Mouse (Mus musculus): ENCODE measurements at regions not wholly inside any gene's neighbourhood (a gene's known extent, or its start where the extent isn't known, plus 50 kb on each side); places are given as distances from the start of the nearest gene placed in this dataset.
"Not testable (repeated sequence)": the region's sequence is repeated elsewhere in the genome, so short reads cannot be mapped to it uniquely, and the experiment has no call there.

DNA sequence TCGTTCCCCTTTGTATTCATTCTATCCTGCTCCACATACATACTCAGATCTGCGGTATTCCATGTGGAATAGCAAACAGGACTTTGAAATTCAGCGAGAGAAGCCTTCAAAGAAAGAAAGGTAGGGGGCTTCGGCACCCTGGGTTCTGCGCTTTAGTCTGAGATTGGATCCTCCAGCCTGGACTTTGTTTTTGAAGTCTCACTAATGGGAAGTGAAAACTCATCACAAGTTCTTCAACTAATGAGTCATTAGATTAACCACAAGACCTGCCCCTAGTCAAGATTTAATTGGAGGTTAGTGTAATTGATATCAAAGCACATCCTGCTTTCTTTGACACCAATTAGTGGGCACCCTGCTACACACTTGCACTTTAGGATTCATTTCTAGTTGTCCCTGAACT is 492.5 kb upstream of the Zfp960 start:
- no peak for DNase-seq (ENCODE audit: low spot score)

DNA sequence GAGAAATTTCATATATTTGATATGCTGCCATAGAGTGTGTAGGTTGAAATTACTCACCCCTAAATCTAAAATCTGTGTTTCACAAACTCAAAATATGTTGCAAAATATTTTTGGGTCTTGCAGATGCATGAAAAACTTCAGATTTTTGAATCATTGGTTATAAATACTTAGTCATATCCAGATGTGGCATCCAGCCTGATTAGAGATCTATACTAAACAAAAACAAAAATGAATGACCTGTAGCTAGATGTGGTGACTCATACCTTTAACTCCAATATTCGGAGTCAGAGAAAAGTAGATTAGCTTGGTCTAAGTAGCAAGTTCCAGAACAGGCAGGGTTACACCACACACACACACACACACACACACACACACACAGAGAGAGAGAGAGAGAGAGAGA is 475.1 kb upstream of the Zfp960 start:
- DNase-seq (ENCODE audit: low spot score) = no peak

DNA sequence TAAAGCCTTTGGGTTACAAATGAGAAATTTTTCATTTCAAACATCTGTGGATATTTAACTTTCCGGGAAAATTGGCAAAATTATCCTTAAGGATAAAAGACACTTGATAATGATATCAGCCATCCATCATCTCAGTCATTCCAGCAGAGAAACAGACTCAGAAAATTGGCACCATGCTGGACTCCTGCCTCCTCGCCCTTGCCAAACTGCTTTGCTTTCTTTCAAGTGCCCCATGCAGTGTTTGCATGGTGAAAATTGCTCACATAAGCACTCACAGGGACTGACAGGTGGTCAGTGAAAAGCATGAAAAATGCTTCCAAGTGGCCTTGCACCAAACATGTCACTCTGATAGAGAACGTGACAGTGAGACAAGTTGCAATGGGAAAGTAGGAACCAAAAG is 464.2 kb upstream of the Zfp960 start:
- no peak for DNase-seq (ENCODE audit: low spot score)

DNA sequence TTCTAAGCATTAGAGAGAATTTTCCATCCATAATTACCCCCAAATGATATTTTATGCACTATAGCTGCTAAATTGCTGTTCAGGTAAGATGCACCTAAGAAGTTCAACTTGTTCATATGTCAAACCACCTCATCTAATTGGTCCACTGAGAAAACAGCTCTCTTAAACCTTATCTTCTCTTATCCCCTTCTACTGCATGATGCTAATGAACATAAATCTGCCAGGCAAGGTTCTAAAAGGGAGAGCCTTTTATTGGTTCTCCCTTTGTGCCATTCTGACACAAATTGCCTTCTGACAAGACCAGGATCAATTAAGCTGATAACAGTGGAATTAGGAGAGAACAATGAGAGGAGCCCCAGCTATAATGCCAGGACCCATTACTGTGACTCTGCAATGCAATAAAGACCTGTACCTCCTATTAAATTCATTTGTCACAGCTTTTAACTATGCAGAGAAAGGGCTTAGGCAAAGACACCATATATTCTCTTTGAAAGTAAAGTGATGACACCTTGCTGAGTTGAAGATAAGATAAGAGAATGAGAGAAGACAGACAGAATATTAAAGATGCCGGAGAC is 451.4 kb upstream of the Zfp960 start:
- DNase-seq (ENCODE audit: low spot score) = no peak

DNA sequence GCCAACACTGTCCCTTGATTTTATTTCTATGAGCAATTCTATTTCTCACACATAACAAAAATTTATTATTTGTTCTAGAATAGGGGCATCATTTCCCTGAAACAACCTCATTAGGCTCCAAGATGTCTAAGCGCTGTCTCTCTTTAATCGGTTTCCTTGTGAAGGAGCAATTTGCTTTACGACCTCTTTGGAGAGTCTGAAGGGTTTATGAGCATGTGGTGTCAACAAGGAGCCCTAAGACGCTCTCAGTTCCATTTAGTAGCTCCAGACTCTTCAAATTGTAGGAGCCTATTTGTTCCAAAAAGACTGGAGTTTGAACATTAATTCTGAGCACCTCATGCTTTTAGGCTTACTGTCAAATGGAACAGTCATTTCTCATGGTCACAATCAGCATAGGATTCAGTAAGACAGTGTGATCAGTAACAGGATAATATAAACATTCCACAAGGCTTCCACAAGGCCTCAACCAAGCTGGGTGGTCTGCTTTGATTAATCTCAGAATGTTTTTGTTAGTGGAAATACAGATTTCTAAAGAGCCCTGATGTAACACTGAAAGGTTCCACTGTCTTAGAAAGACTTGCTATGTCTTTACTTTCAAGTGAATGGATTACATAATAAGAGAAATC is 441.9 kb upstream of the Zfp960 start:
- no peak for DNase-seq (ENCODE audit: low spot score)

DNA sequence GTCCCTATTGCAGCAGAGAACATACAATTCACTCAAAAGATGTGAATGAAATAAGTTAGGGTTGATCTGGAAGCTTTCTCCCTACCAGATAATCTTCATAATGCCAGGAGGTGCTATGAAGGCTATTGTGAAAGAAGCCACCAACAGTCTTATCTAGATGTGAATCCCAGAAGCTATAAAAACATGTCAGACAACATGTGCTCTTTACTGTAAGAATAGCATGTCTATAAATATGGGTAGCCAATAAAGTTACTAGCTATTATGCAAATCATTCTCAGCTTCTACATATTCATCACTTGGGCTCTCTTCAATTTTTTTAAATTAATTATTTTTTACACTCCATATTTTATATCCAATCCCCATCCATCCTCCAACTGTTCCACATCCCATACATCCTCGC is 434.1 kb upstream of the Zfp960 start:
- DNase-seq (ENCODE audit: low spot score) = no peak

DNA sequence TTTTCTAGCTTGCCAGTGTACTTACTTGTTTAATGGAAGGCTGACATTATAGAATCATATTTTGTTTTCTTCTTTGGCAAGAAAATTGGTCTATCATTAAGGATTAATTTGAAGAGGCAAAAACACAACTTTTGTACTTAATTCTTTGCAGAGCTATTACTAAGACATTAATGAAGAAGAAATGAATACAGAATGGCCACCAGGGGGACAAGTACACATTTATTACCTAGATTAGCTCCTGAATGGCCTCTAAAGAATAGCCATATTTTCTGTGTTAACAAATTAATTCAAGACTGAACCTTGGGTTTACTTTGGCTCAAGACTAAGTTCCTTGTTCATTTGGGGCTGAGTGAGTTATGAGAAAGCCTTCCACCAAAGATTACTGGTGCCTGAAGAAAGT is 430.5 kb upstream of the Zfp960 start:
- DNase-seq (ENCODE audit: low spot score) = no peak

DNA sequence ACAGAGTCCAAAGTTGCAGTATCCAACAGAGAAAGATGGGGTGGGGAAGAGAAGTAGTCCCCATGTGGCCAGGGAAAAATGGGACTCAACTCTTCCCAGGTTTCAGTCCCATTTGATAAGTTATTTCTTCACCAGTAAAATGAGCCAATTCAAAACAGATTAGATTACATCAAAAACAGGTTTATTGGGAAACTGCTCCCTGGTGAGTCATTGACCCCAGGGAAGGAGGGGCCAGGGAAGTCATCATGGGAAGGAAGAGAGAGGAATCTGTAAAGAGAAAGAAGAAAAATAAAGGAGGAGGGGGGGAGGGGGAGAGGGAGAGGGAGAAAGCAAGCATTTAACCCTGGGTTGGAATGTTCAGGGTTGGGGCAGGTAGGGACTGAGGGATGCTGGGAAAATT is 426.4 kb upstream of the Zfp960 start:
- no peak for DNase-seq (ENCODE audit: low spot score)

DNA sequence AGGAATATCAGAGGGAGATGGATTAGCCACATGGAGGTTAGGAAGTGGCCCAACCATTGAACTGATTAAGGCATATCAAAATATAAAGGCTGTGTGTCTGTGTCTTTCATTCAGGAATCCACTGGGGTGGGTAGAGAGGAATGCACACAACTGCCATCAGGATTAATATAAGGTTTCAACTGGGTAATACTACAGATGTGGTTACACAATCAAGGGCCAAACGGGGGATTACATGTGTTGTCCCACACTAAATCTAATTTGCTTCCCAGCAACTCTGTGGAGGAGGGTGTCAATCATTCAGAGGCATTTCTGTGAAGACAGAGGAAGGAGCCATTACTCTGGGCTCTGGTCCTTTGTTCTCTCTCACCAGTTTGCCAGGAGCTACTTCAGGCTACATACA is 416.0 kb upstream of the Zfp960 start:
- no peak for DNase-seq (ENCODE audit: low spot score)

DNA sequence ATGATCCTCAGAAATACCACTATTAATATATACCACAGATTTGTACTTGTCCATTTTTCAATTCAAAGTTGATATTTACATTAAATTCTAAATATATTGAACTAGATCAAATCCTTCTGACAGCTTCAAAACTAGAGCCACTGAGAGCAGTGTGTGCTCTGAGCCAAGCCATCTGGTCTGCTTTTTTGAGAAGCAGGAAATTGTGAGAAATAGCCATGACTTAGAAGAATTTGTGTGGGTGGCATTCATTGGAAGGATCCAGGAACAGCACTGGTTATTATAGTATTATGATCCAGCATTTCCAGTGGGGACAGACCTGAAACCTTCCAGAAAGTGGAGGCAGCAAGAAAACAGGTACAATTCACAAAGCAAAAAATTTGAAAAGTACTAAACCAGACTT is 398.7 kb upstream of the Zfp960 start:
- no peak for DNase-seq (ENCODE audit: low spot score)

DNA sequence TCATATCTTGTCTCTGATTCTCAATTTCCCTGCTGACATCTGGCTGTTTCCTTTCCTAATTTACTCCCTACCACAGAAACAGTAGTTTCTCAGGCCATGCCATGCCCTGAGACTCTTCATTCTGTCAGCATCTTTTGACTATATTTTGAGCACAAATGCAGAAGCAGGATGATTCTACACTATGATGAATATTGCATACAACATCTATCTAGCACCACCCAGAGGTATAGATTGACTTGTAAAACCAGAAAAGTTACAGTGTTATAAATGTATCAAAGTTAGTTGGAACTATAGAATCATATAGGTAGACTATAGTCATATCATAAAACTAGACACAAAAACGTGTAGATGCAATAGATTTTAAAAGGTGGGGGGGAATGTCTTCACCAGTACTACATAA is 396.3 kb upstream of the Zfp960 start:
- no peak for DNase-seq (ENCODE audit: low spot score)

DNA sequence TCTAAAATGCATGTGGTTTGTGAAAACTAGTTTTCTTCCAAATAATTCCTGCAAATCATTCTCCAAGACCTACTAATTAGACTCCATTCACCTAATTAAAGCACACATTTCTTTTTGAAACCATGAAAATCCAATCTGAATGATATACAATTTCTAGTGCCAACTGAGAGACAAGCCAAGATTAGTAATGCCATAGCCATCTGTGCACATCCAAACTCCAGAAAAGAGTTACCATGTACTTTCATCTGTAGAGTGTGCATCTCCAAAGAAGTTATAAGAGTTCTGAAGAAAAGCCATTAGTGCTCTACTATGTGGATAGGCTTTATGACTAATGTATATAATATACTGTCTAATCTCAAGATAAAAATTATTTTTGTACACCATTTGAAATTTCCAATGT is 359.7 kb upstream of the Zfp960 start:
- DNase-seq (ENCODE audit: low spot score) = no peak

DNA sequence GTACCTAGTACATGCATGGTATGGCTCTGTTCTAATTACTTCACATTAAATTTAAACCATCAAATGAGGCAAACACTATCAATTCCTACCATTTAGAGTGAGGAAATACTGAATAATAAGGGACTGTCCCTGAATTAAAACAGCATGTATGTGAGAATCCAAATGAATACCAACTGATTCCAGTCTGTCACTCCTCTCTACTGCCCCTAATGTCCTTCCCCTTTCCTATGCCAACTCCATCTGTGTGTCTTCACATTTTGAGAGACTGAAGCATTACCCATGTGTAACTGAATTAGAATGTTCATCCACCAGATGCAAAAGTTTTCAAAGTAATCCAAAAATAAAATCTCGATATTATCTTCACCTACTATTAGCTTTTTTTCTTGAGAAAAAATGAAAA is 358.0 kb upstream of the Zfp960 start:
- no peak for DNase-seq (ENCODE audit: low spot score)

DNA sequence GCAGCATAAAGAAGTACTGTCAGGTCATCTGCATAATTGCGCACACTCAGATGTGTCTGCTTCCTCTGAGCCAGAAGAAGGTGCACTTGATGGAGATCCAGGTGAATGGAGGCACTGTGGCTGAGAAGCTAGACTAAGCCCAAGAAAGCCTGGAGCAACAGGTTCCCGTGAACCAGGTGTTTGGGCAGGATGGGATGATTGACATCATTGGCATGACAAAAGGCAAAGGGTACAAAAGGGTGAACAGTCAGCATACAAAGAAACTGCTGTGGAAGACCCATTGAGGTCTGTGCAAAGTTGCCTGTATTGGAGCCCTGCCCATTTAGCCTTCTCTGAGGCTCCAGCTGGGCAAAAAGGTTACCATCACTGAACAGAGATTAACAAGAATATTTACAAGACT is 337.0 kb upstream of the Zfp960 start:
- DNase-seq (ENCODE audit: low spot score) = no peak

DNA sequence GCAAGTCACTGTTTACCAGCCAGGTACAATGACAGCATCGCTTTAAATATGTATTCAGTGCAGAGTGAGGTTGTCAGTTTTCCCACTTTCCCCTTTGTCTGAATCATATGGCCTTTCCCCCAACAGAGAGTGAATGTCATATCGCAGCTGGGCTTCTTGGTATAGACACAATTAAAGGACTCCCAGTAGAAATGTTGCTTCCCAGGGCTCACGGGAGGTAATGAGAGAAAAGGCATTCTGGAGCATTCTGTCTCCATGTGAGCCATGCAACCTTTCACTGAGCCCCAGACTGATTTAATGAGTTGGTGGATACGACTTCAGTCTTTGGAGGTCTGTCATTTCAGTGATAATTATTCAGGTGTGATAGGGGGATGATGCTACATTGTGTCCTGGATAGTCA is 310.8 kb upstream of the Zfp960 start:
- DNase-seq (ENCODE audit: low spot score) = no peak

DNA sequence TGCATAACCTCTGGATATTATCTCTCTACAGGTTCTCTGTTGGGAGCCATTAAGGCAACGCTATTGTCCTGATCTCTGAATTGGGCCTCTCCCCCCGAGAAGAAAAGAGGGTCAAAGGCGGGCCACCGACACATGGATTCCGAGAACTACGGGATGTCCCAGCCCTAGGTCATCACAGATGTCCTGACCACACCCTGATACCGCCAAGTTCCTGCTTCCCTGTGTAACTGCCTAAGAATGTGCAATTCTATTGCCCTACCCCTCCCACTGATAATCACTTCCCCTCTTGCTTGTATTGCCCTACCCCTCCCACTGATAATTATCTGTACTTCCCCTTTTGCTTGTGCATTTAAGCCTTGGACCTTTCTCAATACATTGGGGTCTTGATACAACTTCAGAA is 293.3 kb upstream of the Zfp960 start:
- not testable (repeated sequence) for DNase-seq (ENCODE audit: low spot score)

DNA sequence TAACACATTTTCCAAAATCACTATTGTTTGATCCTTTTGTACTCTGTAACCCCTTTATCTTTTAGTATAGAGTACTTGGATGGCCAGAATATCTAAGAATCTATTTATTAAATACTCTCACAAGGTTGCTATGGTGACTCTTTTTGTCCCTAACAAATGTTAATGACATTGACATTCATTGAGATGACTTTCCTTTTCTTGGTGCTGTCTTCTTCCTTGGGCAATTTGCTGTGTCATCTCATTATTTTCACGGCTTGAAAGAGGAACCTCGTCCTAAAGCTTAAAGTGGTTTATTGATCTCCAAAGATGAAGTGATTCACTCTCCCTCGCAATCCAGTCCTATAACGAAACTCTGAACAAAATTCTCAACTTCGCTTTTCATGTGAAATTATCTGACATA is 265.6 kb upstream of the Zfp960 start:
- no peak for DNase-seq (ENCODE audit: low spot score)

DNA sequence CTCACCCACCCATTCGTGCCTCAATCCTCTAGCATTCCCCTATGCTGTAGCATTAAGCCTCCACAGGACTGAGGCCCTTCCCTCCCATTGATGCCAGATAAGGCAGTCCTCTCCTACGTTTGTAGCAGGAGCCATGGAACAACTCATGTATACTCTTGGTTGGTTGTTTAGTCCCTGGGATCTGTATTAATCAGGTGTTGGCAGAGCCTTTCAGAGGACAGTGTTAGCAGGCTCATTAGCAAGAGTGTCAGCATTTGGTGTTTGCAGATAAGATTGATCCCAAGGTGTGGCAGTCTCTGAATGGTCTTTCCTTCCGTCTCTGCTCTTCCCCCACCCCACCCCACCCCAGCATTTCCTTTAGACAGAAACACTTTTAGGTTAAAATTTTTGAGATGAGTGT is 258.9 kb upstream of the Zfp960 start:
- no peak for DNase-seq (ENCODE audit: low spot score)

DNA sequence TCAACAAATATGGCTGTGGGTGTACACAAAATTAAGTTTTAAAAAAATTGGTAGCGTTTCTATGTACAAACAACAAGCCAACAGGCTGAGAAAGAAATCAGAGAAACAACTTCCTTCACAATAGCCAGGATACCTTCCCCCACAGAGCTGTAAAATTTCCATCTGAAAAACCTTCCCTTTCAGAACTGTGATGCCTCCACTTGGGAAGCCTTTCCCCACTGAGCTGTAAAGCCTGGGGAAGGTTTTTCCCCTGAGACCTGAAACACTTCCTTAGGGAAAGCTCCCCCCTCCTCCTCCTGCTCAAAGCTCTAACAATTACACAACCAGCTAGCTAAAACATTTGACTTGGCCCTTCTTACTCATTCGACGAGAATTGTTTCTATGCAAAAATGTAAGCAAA is 245.5 kb upstream of the Zfp960 start:
- DNase-seq (ENCODE audit: low spot score) = no peak

DNA sequence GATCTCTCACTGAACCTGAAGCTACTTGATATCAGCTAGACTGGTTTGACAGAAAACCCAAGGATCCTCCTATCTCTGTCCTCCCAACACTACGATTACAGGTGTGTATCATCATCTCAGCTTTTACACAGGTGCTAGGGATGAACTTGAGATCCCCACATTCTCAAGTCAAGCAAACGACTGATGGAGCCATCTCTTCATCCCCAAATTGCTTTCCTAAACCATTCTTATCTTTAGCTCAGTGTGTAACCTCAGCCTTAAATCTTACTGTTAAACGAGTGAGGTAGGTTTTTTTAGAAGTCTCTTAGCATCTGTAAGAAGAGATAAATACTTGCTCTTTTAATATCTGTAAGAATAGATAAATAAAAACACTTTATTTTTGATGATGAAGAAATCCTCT is 242.2 kb upstream of the Zfp960 start:
- DNase-seq (ENCODE audit: low spot score) = no peak

DNA sequence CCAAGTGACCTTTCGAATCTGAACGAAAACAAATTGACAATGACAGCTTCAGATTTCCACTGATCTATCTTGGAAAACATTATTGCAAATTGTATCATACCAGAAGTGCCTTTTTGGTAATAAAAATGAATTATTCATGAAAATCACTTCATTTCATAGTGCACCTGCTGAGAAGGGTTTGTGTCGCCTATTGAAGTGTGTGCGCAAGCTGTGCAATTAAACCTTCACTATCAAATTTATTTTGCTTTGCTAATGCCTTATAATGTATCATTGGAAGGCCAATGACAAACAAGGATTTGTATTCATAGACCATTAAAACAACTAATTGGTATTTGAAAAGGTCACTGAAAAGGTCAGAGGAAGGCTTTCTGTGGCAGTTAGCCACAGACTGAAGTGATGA is 224.8 kb upstream of the Zfp960 start:
- no peak for DNase-seq (ENCODE audit: low spot score)

DNA sequence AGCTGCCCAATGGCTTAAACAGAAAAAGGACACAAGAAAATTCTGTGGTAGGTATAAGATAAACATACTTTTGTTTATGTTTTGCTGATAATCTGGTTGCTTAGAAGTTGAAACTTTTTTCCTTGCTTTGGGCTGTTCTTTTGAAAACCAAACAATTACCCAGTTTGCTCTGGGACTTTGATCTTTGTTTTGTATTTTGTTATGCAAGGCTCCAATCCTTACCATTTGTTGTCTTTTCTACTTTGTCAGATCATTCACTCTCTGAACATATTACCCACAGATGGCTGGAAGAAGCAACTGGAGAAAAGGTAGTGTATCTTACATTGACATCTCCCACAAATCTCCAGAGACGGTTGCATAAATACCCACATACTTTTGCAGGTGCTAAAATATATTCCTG is 203.1 kb upstream of the Zfp960 start:
- DNase-seq (ENCODE audit: low spot score) = no peak

DNA sequence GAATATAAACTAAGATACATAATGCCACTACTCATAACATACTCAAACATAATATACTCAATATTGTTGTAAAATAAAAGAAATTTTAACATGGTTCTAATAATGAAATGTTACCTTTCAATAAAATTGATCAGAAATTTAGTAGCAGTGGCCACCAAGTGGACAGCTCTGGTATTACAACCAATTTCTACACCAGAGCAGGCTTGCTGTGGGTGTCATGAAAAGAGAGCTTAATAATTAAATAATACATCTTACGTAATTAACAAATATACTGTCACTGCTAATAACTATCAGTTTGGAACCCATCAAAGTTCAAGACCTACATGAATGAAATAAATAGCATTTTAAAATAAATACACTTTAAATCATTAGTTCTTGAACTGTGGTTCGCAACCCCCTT is 163.1 kb upstream of the Zfp960 start:
- no peak for DNase-seq (ENCODE audit: low spot score)

DNA sequence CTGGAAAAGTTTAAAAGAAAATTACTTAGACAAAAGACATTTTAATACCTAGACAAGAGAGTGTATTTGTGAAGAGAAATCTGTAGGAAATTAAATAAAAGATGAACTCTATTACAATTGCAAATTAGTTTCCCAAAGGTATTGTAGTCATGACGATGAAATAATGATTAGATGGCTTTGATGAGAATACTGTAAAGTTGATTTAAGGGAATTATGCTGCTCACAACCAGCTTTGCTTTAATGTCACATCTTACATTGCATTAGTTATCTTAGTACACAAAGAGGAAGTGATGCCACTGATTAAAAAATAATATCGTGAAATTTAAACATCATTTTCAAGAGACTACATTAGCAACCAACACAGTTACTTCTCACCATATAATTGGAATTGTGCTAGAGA is 145.7 kb upstream of the Zfp960 start:
- no peak for DNase-seq (ENCODE audit: low spot score)
